Mouse (Mus musculus) urinary bladder, adult 2 months (tissue): ENCODE results near the gene Ptov1. TPM values are rescaled to one million over a fixed set of nuclear protein-coding genes. Genes with fewer than 3 reads are reported as not detected.

Experiments
- DNase-seq: peaks from one replicate; pipeline ENCODE4 v3.0.0; 2022; ENCODE audit warnings: low spot score
- polyA plus RNA-seq: library from polyadenylated mRNA; depleted of rRNA; stranded (reverse); fragments of >200 nt; gene quantifications from 2 replicates; pipeline ENCODE4 v1.2.3, GENCODE M21; 2012; rRNA removed

Gene Ptov1
- polyA plus RNA-seq, 1 experiment = 176 TPM

DNA sequence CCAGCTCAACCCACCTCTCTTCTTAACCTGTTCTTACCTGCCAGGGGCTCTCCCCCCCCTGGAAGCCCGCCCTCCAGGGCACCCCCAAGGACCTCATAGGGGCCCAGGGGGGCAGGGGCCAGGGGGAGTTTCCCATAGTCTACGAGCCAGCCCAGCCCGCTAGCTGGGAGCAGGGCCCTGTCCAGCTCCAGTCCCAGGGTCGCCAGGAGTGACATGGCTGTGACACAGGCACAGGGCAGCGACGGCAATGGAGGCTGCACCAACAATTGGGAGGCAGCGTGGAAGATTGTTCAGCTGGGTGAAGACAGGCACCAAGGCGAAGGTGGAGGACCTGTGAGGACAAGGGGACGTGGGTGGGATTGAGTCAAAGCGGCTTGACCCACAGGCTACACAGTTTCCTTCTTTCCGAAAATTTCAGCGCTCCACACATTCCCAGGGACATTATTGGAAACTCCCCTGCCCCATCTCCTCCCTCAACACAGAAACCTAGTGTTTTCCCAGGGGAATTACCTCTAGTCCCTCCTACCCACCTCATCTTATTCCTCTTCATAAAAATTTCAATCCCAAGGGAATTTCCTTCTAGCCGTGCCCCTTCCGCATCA, 54.5 kb downstream of the Ptov1 start:
- peak; percentile 28 for DNase-seq

DNA sequence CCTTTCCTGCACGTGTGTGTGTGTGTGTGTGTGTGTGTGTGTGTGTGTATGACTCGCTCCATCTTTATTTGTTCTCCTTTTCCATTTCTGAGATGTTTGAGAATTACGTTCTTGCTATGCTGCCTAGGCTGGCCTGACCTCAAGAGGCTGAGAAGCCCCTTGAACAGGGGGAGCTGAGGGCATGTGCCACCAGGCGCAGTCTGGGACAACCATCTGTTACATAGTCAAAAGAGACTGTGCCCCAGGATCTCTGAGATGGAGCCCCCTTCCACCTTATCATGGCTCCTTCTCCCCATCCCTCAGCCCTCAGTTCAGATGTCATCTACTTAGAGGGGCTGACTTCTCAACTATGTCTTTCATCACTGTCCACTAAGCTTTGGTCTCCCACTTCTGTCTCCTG, 55.2 kb downstream of the Ptov1 start:
- no peak for DNase-seq

DNA sequence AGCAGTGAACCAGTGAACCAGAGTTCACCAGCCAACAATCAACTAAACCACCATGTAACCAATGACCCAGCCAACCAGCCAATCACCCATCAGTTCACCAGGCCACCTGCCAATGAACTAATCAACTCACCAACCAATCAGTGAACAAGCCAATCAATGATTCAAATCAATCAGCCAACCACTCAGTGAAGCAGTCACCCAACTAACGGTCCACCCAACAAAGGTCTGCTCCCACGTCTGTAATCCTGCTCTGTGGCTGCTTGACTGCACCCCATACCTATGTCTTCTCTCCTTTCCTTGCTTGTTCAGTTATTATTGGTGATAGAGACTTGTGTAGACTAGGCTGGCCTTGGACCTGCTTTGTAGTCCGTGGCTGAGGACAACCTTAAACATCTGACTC, 55.6 kb downstream of the Ptov1 start:
- DNase-seq = peak; percentile 5

Other genes starting within 250 kb of the Ptov1 start
- gene Myh14, start 198.9 kb downstream of the Ptov1 start, polyA plus RNA-seq = 8.7 and 16.9 TPM in 2 replicates
- not detected in 2 replicates for gene Izumo2, start 161.0 kb downstream of the Ptov1 start, polyA plus RNA-seq
- 29.9 and 36.3 TPM in 2 replicates for gene Vrk3, start 121.4 kb downstream of the Ptov1 start, polyA plus RNA-seq
- 0.32 and 0.41 TPM in 2 replicates for gene Zfp473, start 118.7 kb downstream of the Ptov1 start, polyA plus RNA-seq
- 30.5 and 34.7 TPM in 2 replicates for gene Nup62, start 53.7 kb downstream of the Ptov1 start, polyA plus RNA-seq
- 1.7 and 2.5 TPM in 2 replicates for gene Il4i1, start 53.4 kb downstream of the Ptov1 start, polyA plus RNA-seq
- 43.4 and 63.6 TPM in 2 replicates for gene Atf5, start 53.1 kb downstream of the Ptov1 start, polyA plus RNA-seq
- 93.8 and 99.5 TPM in 2 replicates for gene Akt1s1, start 20.8 kb downstream of the Ptov1 start, polyA plus RNA-seq
- gene Tbc1d17, start 20.7 kb downstream of the Ptov1 start, polyA plus RNA-seq = 67.3 and 68.9 TPM in 2 replicates
- gene Pnkp, start 12.6 kb downstream of the Ptov1 start, polyA plus RNA-seq = 23.4 and 24.1 TPM in 2 replicates
- gene Med25, start 22.9 kb upstream of the Ptov1 start, polyA plus RNA-seq = 57.8 and 66.1 TPM in 2 replicates
- 47.7 and 53.9 TPM in 2 replicates for gene Fuz, start 26.3 kb upstream of the Ptov1 start, polyA plus RNA-seq
- gene Ap2a1, start 59.7 kb upstream of the Ptov1 start, polyA plus RNA-seq = 74.2 and 77.7 TPM in 2 replicates
- gene Tsks, start 73.4 kb upstream of the Ptov1 start, polyA plus RNA-seq = 0.03 and 0.08 TPM in 2 replicates
- gene Cpt1c, start 105.1 kb upstream of the Ptov1 start, polyA plus RNA-seq = 26.1 and 26.8 TPM in 2 replicates
- 183 and 244 TPM in 2 replicates for gene Prmt1, start 116.8 kb upstream of the Ptov1 start, polyA plus RNA-seq
- 133 and 171 TPM in 2 replicates for gene Irf3, start 127.9 kb upstream of the Ptov1 start, polyA plus RNA-seq
- gene Bcl2l12, start 128.9 kb upstream of the Ptov1 start, polyA plus RNA-seq = 28.6 and 34.8 TPM in 2 replicates
- gene Scaf1, start 146.6 kb upstream of the Ptov1 start, polyA plus RNA-seq = 58.4 and 63.5 TPM in 2 replicates
- 383 and 414 TPM in 2 replicates for gene Rras, start 148.2 kb upstream of the Ptov1 start, polyA plus RNA-seq
- 5.1 and 18.2 TPM in 2 replicates for gene Prr12, start 183.1 kb upstream of the Ptov1 start, polyA plus RNA-seq
- gene Nosip, start 192.6 kb upstream of the Ptov1 start, polyA plus RNA-seq = 59.9 and 69.6 TPM in 2 replicates
- 37.6 and 46.5 TPM in 2 replicates for gene Prrg2, start 192.9 kb upstream of the Ptov1 start, polyA plus RNA-seq
- 277 and 317 TPM in 2 replicates for gene Rcn3, start 222.4 kb upstream of the Ptov1 start, polyA plus RNA-seq
- 144 and 157 TPM in 2 replicates for gene Fcgrt, start 234.1 kb upstream of the Ptov1 start, polyA plus RNA-seq